Mouse (Mus musculus) liver, embryonic 14.5 days (tissue): ENCODE data around the gene Mical3.

ENCODE experiments used
- CTCF ChIP-seq: IDR thresholded peaks from 2 replicates; pipeline ENCODE4 v1.5.1; 2016; ENCODE audit warnings: antibody characterized with exemption, low read depth, control low read depth
- EP300 ChIP-seq: IDR thresholded peaks from 2 replicates; pipeline ENCODE4 v1.6.1; 2016; ENCODE audit warnings: antibody characterized with exemption, low read depth

- TF ChIP-seq EP300 (no peak), CTCF (no peak)
These were observed 103.5 kb downstream of the Mical3 start for GRCm38 (mm10) chr6:121027314-121027713.
